Mouse (Mus musculus) urinary bladder, postnatal 10 days (tissue): ENCODE measurements around the gene Abhd13.
A peak's percentile ranks its signal among the peaks of the same experiment; 100 is the strongest.

ENCODE experiments used
- DNase-seq: peaks from one replicate; pipeline ENCODE4 v3.0.0; 2022; ENCODE audit warnings: low spot score

Gene Abhd13

DNA sequence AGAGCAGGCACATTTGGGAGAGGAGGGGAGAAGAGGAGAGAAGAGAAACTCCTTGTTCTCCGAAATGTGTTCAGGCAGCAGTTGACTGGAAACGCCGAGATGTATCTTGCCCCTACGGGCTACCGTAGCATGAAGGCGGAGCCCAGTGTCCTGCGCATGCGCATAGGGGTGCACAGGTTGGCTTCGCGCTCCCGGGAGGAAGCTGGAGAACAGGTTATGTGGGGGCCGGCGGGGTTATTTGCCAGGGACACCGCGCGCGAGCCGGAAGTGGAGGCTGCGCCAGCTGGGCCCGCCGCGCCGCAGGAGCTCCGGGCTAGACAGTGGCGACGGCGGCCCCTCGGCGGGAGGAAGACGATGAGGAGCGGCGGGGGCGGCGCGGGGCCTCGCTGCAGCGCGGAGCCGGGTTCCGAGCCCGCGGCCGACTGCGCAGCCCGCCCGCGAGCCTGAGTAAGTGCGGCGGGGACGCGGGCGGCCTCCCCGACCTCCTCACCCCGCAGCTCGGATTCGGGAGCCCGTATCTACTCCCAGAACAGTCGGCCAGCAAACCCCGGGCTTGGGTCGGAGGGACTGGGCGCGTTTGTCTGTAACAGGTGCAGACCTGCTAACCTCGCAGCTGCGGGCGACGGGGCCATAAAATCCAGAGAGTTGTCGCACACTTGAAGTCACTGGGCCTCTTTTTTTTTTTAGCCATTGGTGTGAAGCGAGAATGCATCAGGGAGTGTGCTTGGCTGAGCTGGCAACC is at the start of gene Abhd13, which contains the start of gene Lig4:
Abhd13 (plus strand) TSS at position 135 of the 742 bp plus-strand sequence.
Lig4 (minus strand) TSS at position 114 of the 742 bp plus-strand sequence.
- peak; percentile 98 for DNase-seq

- DNase-seq, result no peak
These were observed 47.6 kb upstream of the Abhd13 start for GRCm38 (mm10) chr8:9929746-9930445.

DNA sequence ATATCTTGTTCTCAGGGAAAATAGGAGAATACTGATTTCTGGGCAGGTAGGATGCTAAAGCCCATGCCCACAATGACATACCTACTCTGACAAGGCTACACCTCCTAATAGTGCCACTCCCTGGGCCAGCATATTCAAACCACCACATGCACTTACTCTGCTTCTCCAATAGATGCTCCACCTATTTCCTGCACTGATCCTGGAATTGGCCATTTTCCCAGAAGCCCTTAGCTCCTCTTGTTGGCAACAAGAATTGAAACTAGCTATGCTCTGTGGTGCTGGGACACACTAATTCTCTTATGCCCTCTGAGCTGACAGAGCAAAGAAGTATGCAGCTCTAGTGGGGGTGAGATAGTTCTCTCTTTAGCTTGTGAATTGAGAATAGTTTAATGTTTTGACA is 44.8 kb upstream of the Abhd13 start:
- no peak for DNase-seq

DNA sequence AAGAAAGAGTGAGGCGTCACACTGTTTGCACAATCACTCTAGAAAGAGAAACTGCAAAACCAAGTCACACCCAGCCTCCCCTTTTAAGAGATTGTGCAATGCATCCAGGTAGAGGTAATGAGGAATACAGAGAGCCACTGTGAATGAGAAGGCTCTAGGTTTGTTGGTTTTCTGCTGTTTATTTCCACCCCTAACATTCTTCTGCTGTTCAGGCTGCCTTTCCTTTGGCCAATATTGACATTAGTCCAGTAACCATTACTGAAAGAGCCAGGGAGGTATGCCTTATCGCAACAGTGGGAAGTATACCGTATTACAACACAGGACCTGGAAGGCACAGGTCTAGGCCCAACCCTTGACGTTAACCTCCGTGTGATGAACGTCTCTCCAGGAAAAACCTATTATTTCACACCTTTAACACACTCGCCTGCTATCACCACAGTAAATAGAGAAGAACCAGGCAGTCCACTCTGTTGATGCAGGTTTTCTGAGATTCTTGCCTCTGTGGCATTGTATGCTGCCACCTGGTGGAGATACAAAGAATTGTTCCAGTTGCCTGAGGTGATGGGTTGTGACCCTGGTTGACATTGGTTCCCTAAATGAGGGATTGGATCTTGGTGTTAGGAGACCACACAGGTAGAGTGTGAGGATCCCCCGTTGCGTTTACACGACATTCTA is 42.5 kb upstream of the Abhd13 start:
- no peak for DNase-seq

GRCm38 (mm10) chr8:9935574-9935973 is 41.9 kb upstream of the Abhd13 start:
- no peak for DNase-seq

DNA sequence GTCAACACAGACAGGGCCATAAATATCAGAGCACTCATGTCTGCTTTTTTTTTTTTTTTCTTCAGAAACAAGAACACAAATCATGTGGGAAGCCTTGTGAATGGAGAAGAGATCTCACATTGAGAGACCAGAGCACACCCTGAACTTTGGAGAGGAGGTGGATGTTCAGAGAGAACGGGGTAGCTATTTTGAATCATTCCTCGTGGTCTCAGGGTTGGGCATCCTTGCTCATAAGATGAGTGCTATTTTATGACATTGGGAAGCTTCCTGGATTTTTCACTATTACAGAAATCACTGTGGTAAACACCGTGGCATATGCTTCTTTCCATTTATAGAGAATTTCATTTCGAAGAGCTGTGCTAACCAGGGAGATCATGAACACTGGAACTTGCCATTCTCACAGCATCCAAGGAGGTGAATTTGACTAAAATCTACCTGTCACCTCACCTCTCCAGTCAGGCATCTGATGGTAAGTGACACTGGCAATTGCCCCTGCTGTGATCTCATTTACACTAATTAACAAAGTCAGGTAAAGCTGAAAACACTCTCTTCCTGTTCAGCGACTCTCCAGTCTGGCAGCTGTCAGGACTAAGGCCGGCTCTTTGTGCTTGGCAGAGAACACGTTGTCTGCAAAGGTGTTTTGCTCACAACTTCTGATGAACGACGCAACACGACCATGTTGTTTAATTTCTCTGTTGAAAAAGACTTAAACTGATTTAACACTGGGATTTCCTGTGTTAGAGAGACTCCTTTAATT is 28.2 kb upstream of the Abhd13 start:
- no peak for DNase-seq

GRCm38 (mm10) chr8:9958338-9958737 is 19.2 kb upstream of the Abhd13 start:
- no peak for DNase-seq

- DNase-seq, result no peak
These were observed 17.6 kb upstream of the Abhd13 start for GRCm38 (mm10) chr8:9959919-9960318.

GRCm38 (mm10) chr8:9971866-9972265 is 5.6 kb upstream of the Abhd13 start:
- DNase-seq, result no peak

DNA sequence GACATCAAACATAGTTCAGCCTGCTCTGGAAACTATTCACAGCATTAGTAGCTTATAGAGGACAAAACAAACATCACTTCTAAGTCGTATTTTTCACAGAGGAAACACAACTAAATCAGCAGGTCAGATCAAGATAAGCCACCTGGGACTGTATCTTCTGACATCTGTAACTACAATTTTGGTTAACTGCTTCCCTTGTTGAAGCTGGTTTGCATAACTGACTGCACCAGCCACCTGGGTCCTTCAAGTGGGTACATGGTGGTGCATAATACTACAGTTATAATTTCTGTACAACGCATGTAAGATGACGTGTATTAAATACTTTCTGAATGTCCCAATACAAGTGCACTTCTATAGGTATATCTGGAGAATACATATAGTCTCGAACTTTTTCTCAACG is 2.2 kb upstream of the Abhd13 start:
- DNase-seq, result no peak

- peak; percentile 84 for DNase-seq
These were observed 1.5 kb upstream of the Abhd13 start for GRCm38 (mm10) chr8:9975898-9976611.

DNA sequence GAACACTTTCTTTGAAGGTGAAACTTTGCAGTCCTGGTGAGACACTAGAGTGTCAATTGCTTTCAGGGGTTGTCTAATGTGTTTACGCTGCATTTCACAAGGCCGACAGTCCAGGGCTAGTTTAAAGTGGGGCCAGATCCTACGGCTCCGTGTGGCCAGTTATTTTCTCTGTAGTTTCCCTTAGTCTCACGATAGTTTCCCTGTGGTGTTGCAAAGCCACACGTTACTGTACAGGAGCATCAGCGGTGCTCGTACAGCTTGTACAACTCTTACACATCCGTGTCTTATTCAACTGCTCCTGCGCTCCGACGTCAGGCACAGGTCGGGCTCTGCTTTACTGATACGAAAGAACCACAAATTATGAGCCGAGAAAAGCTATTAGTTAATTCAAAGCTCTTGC is 491 bp upstream of the Abhd13 start:
- DNase-seq, result no peak

GRCm38 (mm10) chr8:9978475-9979230 is 1.1 kb downstream of the Abhd13 start:
- no peak for DNase-seq

GRCm38 (mm10) chr8:9979746-9980145 is 2.2 kb downstream of the Abhd13 start:
- no peak for DNase-seq

GRCm38 (mm10) chr8:9980188-9980587 is 2.7 kb downstream of the Abhd13 start:
- DNase-seq, result no peak

GRCm38 (mm10) chr8:10004115-10004514 is 26.6 kb downstream of the Abhd13 start:
- DNase-seq, result no peak

DNA sequence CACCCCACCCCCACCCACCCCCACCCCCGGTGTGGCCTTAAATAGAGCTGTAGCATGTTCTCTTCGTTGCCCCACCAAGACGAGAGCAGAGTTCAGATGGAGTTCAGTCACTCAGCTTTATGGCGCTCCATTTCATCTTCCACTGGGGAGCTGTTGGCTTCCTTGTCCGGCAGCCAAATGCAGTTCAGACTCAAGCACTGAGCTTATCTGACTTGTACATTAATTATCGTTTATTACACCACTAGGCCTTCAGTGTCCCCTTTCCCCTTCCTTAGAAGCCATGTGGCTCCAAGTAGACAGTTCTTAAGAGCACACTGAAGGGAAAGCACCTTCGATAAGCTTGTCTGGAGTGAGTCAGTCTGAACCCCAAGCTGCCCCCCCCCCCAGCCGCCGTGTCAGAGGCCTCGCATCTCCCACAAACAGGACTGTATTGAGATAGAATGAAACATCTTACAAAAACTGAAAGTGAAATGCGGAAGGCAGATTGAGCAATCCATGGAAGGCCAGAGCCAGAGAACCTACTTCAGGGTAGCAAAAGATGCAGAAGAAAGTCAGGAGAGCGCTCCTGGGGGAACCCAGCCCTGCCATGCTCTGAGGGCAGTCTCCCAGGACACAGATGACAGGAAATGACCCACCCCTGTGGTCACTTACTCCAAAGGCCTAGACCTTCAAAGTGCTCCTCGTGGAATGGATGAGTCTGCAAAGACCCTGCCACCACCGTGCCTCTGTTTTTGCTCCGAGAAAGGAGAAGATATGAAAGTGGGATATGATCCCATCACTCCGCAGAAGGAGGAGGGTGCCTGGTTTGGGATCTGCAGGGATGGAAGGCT is 28.9 kb downstream of the Abhd13 start, which contains the start of gene Tnfsf13b:
Tnfsf13b (plus strand) TSS at position 312 of the 830 bp plus-strand sequence.
- DNase-seq, result no peak

DNA sequence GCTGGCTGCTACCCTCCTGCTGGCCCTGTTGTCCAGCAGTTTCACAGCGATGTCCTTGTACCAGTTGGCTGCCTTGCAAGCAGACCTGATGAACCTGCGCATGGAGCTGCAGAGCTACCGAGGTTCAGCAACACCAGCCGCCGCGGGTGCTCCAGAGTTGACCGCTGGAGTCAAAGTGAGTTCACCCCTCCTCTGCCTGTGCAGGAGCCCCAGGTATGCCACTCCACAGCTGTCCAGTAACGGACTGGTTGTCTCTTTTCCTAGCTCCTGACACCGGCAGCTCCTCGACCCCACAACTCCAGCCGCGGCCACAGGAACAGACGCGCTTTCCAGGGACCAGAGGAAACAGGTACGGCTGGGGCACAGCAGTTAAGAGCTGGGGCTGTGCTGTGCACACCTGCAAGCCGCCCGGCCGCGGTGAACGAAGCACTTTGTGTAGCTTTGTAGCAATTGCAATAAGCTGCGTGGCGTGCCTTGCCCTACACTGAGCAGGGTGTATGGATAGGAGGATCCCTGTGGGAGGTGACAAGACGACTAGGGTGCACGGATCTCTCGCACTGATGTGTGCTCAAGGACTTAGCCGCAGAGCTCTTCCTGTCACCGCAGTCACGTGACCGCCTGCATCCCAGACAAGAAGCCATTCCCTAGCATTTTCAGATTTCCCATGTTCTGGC is 29.6 kb downstream of the Abhd13 start:
- DNase-seq, result no peak

DNA sequence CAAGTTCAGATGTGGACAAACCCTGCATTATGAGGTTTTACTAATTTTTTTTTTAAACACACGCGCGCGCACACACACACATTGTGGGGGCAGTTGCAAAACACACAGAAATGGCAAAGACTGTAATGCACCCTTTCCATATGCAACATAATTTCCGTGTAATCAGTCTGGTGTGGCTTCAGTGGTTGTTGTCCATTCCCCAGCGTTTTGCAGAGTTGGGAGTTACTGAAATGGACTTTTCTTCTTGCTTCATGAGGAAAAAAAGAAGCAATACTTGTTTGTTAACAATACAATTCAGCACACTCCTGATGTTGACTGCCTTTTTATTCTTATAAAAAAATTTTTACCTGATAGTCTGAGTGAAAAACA is 30.1 kb downstream of the Abhd13 start:
- no peak for DNase-seq
